Mouse (Mus musculus) intestine, embryonic 14.5 days (tissue): ENCODE measurements around the gene Edc4. TPM values are rescaled to one million over a fixed set of nuclear protein-coding genes. Genes with fewer than 3 reads are reported as not detected.

Experiments used
- ATAC-seq: fragments of 200-750 bp; cut with Nextera tagmentation; replicated peaks from 2 replicates; pipeline ENCODE4 v1.8.0; 2017; ENCODE audit warnings: low read depth, moderate number of reproducible peaks, moderate TSS enrichment, moderate library complexity; ENCODE audit not compliant: low FRiP score, low TSS enrichment
- DNase-seq: peaks from one replicate; pipeline ENCODE4 v3.0.0-alpha.2; 2018; ENCODE audit warnings: low spot score
- H3K27ac ChIP-seq: fragments of 300-500 bp; sonication (generic); 2 replicates; pipeline ENCODE4 v1.5.1; 2014; ENCODE audit warnings: low read depth, mild to moderate bottlenecking, control low read depth
- H3K27me3 ChIP-seq: fragments of 300-500 bp; sonication (generic); replicated peaks from 2 replicates; pipeline ENCODE4 v1.6.1; 2014; ENCODE audit warnings: low read length, control low read depth; ENCODE audit not compliant: control insufficient read depth, insufficient read depth
- H3K36me3 ChIP-seq: fragments of 300-500 bp; sonication (generic); 2 replicates; pipeline ENCODE4 v1.6.1; 2014; ENCODE audit warnings: low read length, control low read depth; ENCODE audit not compliant: control insufficient read depth, insufficient read depth
- H3K4me1 ChIP-seq: fragments of 300-500 bp; sonication (generic); replicated peaks from 2 replicates; pipeline ENCODE4 v1.6.1; 2014; ENCODE audit warnings: low read length, control low read depth, mixed read lengths; ENCODE audit not compliant: control insufficient read depth, insufficient read depth
- H3K4me2 ChIP-seq: fragments of 300-500 bp; sonication (generic); 2 replicates; pipeline ENCODE4 v1.6.1; 2014; ENCODE audit warnings: low read length
- H3K4me3 ChIP-seq: fragments of 300-500 bp; sonication (generic); 2 replicates; pipeline ENCODE4 v1.5.1; 2014; ENCODE audit warnings: low read depth, low read length, control low read depth, mixed read lengths
- H3K9ac ChIP-seq: fragments of 300-500 bp; sonication (generic); 2 replicates; pipeline ENCODE4 v1.6.1; 2014; ENCODE audit warnings: mild to moderate bottlenecking, low read length
- H3K9me3 ChIP-seq: fragments of 300-500 bp; sonication (generic); 2 replicates; pipeline ENCODE4 v1.6.1; 2016; ENCODE audit warnings: low read length, control low read depth; ENCODE audit not compliant: control insufficient read depth
- WGBS: fragments of 180-500 bp; shearing (Covaris S2); extraction: QIAGEN DNeasy Blood & Tissue Kit; methylation state at CpG from one replicate; pipeline ENCODE4 v1.1.7; 2014; 5-methylcytosine and 5-hydroxymethylcytosine counted together
- polyA plus RNA-seq: library from polyadenylated mRNA; unstranded; fragments of >200 nt; fragmentation: Nextera tagmentation; extraction: Ambion mirVana; gene quantifications from 2 replicates; pipeline ENCODE4 v1.2.1, GENCODE M21; 2014

The Edc4 gene
- polyA plus RNA-seq, 1 experiment from 2014 or later: 37.0 TPM

GRCm38 (mm10) chr8:105897801-105898480 lies 17.3 kb downstream of the Edc4 start:
- Histone ChIP-seq H3K36me3 (peaks cover 7% of the 10 kb centered on the region; the same call in 1 of the 2 replicates), H3K27me3 (no peaks in the 10 kb centered on the region), H3K9me3 (no peaks in the 10 kb centered on the region), H3K27ac (no peak overlapping the region), H3K4me2 (no peak overlapping the region), H3K4me3 (no peak overlapping the region), H3K4me1 (peaks cover 12% of the 10 kb centered on the region), H3K9ac (no peak overlapping the region)
- ATAC-seq: no peak
- WGBS: 75% methylated on average over 9 of the region's 9 CpGs
- no peak for DNase-seq

- peak; percentile 92 for ATAC-seq
- WGBS: under 1% methylated on average over 67 of the region's 68 CpGs
These were observed 19.7 kb downstream of the Edc4 start, which contains the start of gene Pskh1 for GRCm38 (mm10) chr8:105900180-105900940. Pskh1 (plus strand) TSS chr8:105900441.

GRCm38 (mm10) chr8:105900941-105901616 lies 20.4 kb downstream of the Edc4 start:
- Histone ChIP-seq H3K27me3 (no peaks in the 10 kb centered on the region), H3K9ac (peak overlapping the region; percentile 86), H3K9me3 (no peaks in the 10 kb centered on the region), H3K4me1 (peaks cover 8% of the 10 kb centered on the region), H3K36me3 (0 out of 2 replicates have a peak, but pooled peaks cover 3% of the 10 kb centered on the region), H3K27ac (peak overlapping the region; percentile 81), H3K4me2 (peak overlapping the region; percentile 70), H3K4me3 (peak overlapping the region; percentile 76)
- DNase-seq: no peak
- WGBS: 29% methylated on average over 16 of the region's 16 CpGs
- ATAC-seq: no peak

More at GRCm38 (mm10) chr8:105900180-105900940, 19.7 kb downstream of the Edc4 start, which contains the start of gene Pskh1:
- H3K27me3 ChIP-seq: no peaks in the 10 kb centered on the region
- H3K4me1 ChIP-seq: peaks cover 8% of the 10 kb centered on the region
- peak; percentile 97 for DNase-seq
- 0 out of 2 replicates have a peak, but pooled peaks cover 3% of the 10 kb centered on the region for H3K36me3 ChIP-seq
- H3K27ac ChIP-seq: peak within 1 kb of the TSS; percentile 81
- H3K9me3 ChIP-seq: no peaks in the 10 kb centered on the region
- peak within 1 kb of the TSS; percentile 76 for H3K4me3 ChIP-seq
- peak within 1 kb of the TSS; percentile 70 for H3K4me2 ChIP-seq
- H3K9ac ChIP-seq: peak within 1 kb of the TSS; percentile 86

- Histone ChIP-seq H3K36me3 (peaks cover 30% of the 10 kb centered on the region), H3K4me2 (no peak overlapping the region), H3K4me1 (no peaks in the 10 kb centered on the region), H3K27ac (no peak overlapping the region), H3K9me3 (no peaks in the 10 kb centered on the region), H3K27me3 (no peaks in the 10 kb centered on the region), H3K9ac (no peak overlapping the region), H3K4me3 (no peak overlapping the region)
- DNase-seq (no peak), ATAC-seq (no peak)
- 88% methylated on average over 3 of the region's 3 CpGs for WGBS
These were observed 38.7 kb downstream of the Edc4 start for GRCm38 (mm10) chr8:105919390-105919789.

DNA sequence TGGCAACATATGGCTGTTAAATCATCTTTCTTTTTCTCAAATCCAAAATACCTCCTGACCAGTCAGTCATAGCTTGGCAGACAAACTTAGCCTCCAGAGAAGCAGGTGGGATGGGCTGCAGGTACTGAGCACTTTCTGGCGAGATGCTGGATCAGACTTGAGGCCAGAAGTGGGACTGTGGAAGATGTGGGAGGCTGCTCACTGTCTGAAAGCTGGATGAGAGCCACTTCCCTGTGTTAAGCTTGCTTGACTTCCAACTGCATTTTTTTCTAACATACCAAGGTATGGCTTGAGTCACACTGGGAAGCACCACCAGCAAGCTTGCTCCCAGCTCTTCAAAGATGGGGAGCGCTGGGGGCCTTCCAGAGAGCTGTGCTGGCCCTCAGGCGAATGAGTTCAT lies 44.4 kb downstream of the Edc4 start:
- 70% methylated on average over 3 of the region's 3 CpGs for WGBS
- no peak overlapping the region for H3K9ac ChIP-seq
- H3K36me3 ChIP-seq: peaks cover 25% of the 10 kb centered on the region
- no peaks in the 10 kb centered on the region for H3K4me1 ChIP-seq
- no peak overlapping the region for H3K27ac ChIP-seq
- DNase-seq (no peak), ATAC-seq (no peak)
- no peaks in the 10 kb centered on the region for H3K27me3 ChIP-seq
- H3K9me3 ChIP-seq: no peaks in the 10 kb centered on the region
- no peak overlapping the region for H3K4me2 ChIP-seq
- H3K4me3 ChIP-seq: no peak overlapping the region

DNA sequence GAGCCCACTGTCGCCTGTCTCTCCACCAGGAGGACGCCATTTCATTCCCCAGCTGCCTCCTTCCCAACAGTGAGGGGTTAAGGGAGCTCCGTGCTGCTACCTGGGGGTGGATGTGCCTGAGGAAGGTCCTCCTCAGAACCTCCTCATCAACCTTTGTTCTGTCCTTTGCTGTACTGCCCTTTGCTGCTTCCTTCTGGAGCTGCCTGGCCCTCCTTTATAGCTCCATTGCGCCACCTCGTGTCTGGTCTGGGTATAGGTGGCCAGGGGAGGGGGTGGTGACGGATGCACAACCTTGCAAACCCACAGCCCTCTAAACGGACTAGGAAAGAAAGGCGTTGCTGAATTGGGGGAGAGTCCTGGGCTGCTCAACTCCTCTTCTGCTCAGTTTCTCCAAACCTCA lies 49.9 kb downstream of the Edc4 start:
- ATAC-seq: peak; percentile 62; the same call in 1 of the 2 replicates
- Histone ChIP-seq H3K9ac (no peak overlapping the region), H3K4me1 (no peaks in the 10 kb centered on the region), H3K9me3 (no peaks in the 10 kb centered on the region), H3K27me3 (no peaks in the 10 kb centered on the region), H3K4me3 (no peak overlapping the region), H3K27ac (no peak overlapping the region), H3K4me2 (no peak overlapping the region), H3K36me3 (peaks cover 51% of the 10 kb centered on the region)
- WGBS: 21% methylated on average over 8 of the region's 8 CpGs
- peak; percentile 95 for DNase-seq

DNA sequence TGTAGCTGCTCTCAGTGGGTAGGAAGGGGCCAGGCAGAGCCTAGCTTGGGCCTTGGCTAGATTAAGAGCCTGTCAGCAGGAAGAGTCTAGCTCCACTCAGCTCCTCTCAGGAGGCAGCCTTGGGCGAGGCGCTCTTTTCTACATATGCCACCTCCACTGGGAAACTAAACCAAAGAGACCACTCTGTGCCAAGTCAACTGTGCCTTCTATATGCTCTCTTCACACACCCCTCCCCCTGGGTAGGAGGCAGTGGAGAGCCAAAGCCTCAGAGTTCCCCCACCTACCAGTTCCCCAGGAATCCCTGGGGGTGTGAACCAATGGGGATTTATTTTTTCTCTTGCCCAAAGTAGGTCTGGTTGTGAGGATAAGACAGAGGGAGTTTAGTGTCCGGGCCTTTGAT lies 50.6 kb downstream of the Edc4 start:
- no peak for ATAC-seq
- no peak for DNase-seq
- Histone ChIP-seq H3K9me3 (no peaks in the 10 kb centered on the region), H3K9ac (no peak overlapping the region), H3K4me1 (peaks cover 5% of the 10 kb centered on the region; the same call in 1 of the 2 replicates), H3K27ac (no peak overlapping the region), H3K27me3 (no peaks in the 10 kb centered on the region), H3K4me3 (no peak overlapping the region), H3K36me3 (peaks cover 46% of the 10 kb centered on the region), H3K4me2 (no peak overlapping the region)
- WGBS: 97% methylated on average over 3 of the region's 3 CpGs

DNA sequence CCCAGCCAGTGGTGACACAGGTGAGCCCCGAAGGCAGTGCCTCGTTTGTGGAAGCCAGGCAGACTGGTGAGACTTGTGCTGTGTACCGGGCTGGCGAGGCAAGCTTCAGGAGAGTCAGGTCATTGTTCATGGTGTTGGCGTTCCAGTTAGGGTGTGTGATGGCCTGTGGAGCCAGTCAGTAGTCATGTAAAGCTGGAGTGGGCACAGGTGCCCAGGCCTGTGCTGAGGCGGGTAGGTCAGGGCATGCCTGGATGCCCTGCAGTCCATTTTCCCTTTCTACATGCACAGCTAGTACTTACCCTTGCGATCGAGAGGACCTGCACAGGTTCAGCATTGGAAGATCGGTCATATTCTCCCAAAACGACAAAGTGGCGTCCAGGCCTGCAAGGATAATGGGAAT lies 51.8 kb downstream of the Edc4 start:
- WGBS: 90% methylated on average over 11 of the region's 11 CpGs
- ATAC-seq (no peak), DNase-seq (no peak)
- Histone ChIP-seq H3K27ac (no peak overlapping the region), H3K9ac (no peak overlapping the region), H3K4me3 (no peak overlapping the region), H3K4me2 (no peak overlapping the region), H3K4me1 (peaks cover 8% of the 10 kb centered on the region; the same call in 1 of the 2 replicates), H3K9me3 (no peaks in the 10 kb centered on the region), H3K36me3 (peaks cover 39% of the 10 kb centered on the region), H3K27me3 (no peaks in the 10 kb centered on the region)
